15 mouse cellular contexts compared by ENCODE assay signal in the genomic region with DNA sequence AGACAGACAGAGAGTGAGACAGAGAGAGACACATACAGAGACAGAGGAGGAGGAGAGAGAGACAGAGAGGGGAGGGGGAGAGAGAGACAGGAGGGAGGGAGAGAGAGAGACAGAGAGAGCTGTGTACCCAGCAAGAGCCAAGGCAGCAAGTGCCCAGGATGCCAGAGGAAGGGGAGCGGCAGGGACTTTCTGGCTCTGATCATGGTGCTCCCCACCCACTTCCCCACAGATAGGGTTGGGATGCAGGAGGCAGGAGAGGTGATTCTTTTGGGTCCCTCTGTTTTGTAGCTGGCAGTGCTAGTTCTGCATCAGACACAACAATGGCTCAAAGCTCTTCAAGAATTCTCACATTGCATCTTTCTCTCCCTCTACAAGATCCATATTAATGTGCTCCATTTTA. TPM values are rescaled to one million over a fixed set of nuclear protein-coding genes. Genes with fewer than 3 reads are reported as not detected.
DNase-seq lines count a peak whose midpoint lies in the region; ATAC-seq and TF ChIP-seq lines count a peak whose summit lies in the region.
"Had no signal": no experiment of that assay in that cellular context is flagged by ENCODE, and none has a peak within 500 bp of the region (broad histone marks: within the 10 kb centered on the region; RNA-seq: fewer than 3 reads in every experiment).

No protein-coding gene starts in this region.

- H3K9me3 ChIP-seq in heart, embryonic 10.5 days = peaks cover 3% of the 10 kb centered on the region; the same call in 1 of the 2 replicates
- H3K9me3 ChIP-seq in megakaryocyte, embryonic 14.5 days = peaks cover 5% of the 10 kb centered on the region
- H3K9me3 ChIP-seq: hindbrain, embryonic 15.5 days; lung, embryonic 15.5 days had no signal

- TF ChIP-seq POLR2A in brain, embryonic 14.5 days (IDR thresholded peaks at IDR 0.05; ENCODE audit: borderline replicate concordance, extremely low read depth, insufficient read depth, insufficient read length, poor library complexity, severe bottlenecking) = no peak
- TF ChIP-seq POLR2A in small intestine, adult 2 months (IDR thresholded peaks at IDR 0.05; ENCODE audit: low read depth, low read length) = no peak

- intact Hi-C loops in heart, postnatal 25 days (cut with DNase I) = no loop called here
- intact Hi-C loops in left cerebral cortex, postnatal 10 days (cut with DNase I) = no loop called here

- DNase-seq in heart, embryonic 10.5 days (ENCODE audit: low spot score) = no peak
- DNase-seq in heart, postnatal 25 days (ENCODE audit: low spot score) = no peak
- DNase-seq in brain, embryonic 14.5 days (ENCODE audit: low read depth) = peak; percentile 10
- DNase-seq in left cerebral cortex, postnatal 10 days (ENCODE audit: extremely low spot score in 1 of 2, low spot score in 2 of 2) = no peak
- DNase-seq: cerebellum, adult 2 months; kidney, adult 9 months; thymus, postnatal 36 days had no signal

- H3K27ac ChIP-seq in heart, embryonic 10.5 days = peak overlapping the region; percentile 63; the same call in 1 of the 2 replicates
- H3K27ac ChIP-seq in small intestine, adult 2 months (ENCODE audit: insufficient read depth, low read depth, low read length) = peak overlapping the region; percentile 61; the same call in 1 of the 2 replicates
- H3K27ac ChIP-seq: liver, embryonic 12.5 days had no signal

- no peaks in the 10 kb centered on the region for H3K27me3 ChIP-seq in heart, embryonic 10.5 days (ENCODE audit: insufficient read depth, poor library complexity, severe bottlenecking)
- H3K27me3 ChIP-seq in megakaryocyte, embryonic 14.5 days (replicated peaks) = peaks cover 7% of the 10 kb centered on the region
- H3K27me3 ChIP-seq in small intestine, adult 2 months (ENCODE audit: control insufficient read depth, insufficient read depth, low read length) = no peaks in the 10 kb centered on the region
- H3K27me3 ChIP-seq: embryonic facial prominence, embryonic 13.5 days; hindbrain, embryonic 15.5 days; liver, embryonic 12.5 days; lung, embryonic 15.5 days had no signal

- WGBS in heart, embryonic 10.5 days = 59% methylated on average over 1 of the region's 1 CpGs
- 89% methylated on average over 1 of the region's 1 CpGs for WGBS in small intestine, adult 2 months

- TF ChIP-seq CTCF in brain, embryonic 14.5 days (IDR thresholded peaks at IDR 0.05; ENCODE audit: borderline replicate concordance, extremely low read depth, insufficient read depth, insufficient read length) = no peak
- no peak for TF ChIP-seq CTCF in small intestine, adult 2 months (IDR thresholded peaks at IDR 0.05; ENCODE audit: extremely low read depth, insufficient read length, insufficient replicate concordance, low read depth, low read length)

- H3K36me3 ChIP-seq in heart, embryonic 10.5 days = no peaks in the 10 kb centered on the region
- H3K36me3 ChIP-seq in megakaryocyte, embryonic 14.5 days (replicated peaks; ENCODE audit: low read length) = peaks cover 3% of the 10 kb centered on the region
- no peaks in the 10 kb centered on the region for H3K36me3 ChIP-seq in small intestine, adult 2 months (ENCODE audit: control insufficient read depth, insufficient read depth, low read length)
- H3K36me3 ChIP-seq: embryonic facial prominence, embryonic 13.5 days; hindbrain, embryonic 15.5 days; liver, embryonic 12.5 days; lung, embryonic 15.5 days had no signal

- ATAC-seq in megakaryocyte, adult 5-6 weeks (ENCODE audit: poor library complexity, severe bottlenecking) = no peak
- no peak for ATAC-seq in erythroid progenitor cell, adult 5-6 weeks (replicated peaks; ENCODE audit: low FRiP score, poor library complexity, severe bottlenecking)
- ATAC-seq: liver, embryonic 12.5 days had no signal

- no peak overlapping the region for H3K4me3 ChIP-seq in heart, embryonic 10.5 days
- H3K4me3 ChIP-seq in megakaryocyte, embryonic 14.5 days (replicated peaks) = peak overlapping the region; percentile 38
- H3K4me3 ChIP-seq in small intestine, adult 2 months (ENCODE audit: low read depth, low read length) = no peak overlapping the region
- H3K4me3 ChIP-seq: embryonic facial prominence, embryonic 13.5 days; hindbrain, embryonic 15.5 days; liver, embryonic 12.5 days; lung, embryonic 15.5 days had no signal

- peaks cover 54% of the 10 kb centered on the region for H3K4me1 ChIP-seq in heart, embryonic 10.5 days
- peaks cover 53% of the 10 kb centered on the region for H3K4me1 ChIP-seq in megakaryocyte, embryonic 14.5 days
- peaks cover 19% of the 10 kb centered on the region for H3K4me1 ChIP-seq in small intestine, adult 2 months (ENCODE audit: control insufficient read depth, insufficient read depth, insufficient read length, low read length)

RNA-seq across cellular contexts. Expression of a gene that starts 8.9 kb away (rescaled TPM):
- 51.1 and 58.5 TPM in 2 replicates for polyA plus RNA-seq in heart, embryonic 10.5 days (2016; fragmentation: Nextera tagmentation; extraction: Ambion mirVana)
- 100 to 1,000 TPM in 1 of 2 experiments, 10 to 100 TPM in 1; 77.7 to 110 TPM for total RNA-seq in heart, postnatal 25 days (2021)
- polyA plus RNA-seq in megakaryocyte, embryonic 14.5 days (2012; ENCODE audit: insufficient read depth, low replicate concordance) = 43.7 and 76.2 TPM in 2 replicates
- total RNA-seq in megakaryocyte, adult 5-6 weeks (2015) = 226 and 236 TPM in 2 replicates
- total RNA-seq in megakaryocyte, adult 5-6 weeks (2017) = 56.9 and 75.4 TPM in 2 replicates
- polyA plus RNA-seq in brain, embryonic 14.5 days (2012; rRNA removed) = 19.0 and 25.5 TPM in 2 replicates
- polyA plus RNA-seq in small intestine, adult 2 months (2012; rRNA removed) = 37.6 and 97.6 TPM in 2 replicates
- total RNA-seq in erythroid progenitor cell, adult 5-6 weeks (2015; ENCODE audit: low replicate concordance) = 79.6 and 83.6 TPM in 2 replicates
- 59.7 and 73.7 TPM in 2 replicates for total RNA-seq in erythroid progenitor cell, adult 5-6 weeks (2017; ENCODE audit: low replicate concordance)
- 10 to 100 TPM; 23.9 to 38.5 TPM for total RNA-seq in left cerebral cortex, postnatal 10 days (2021)
